Mouse (Mus musculus): ENCODE results near the gene Nupl2. TPM values are rescaled to one million over a fixed set of nuclear protein-coding genes. Genes with fewer than 3 reads are reported as not detected.

Nupl2 gene
- polyA plus RNA-seq, 1 experiment from 2014 or later = 8.0 TPM

GRCm38 (mm10) chr5:24214900-24215299 is 50.1 kb downstream of the Nupl2 start:
- DNase-seq (ENCODE audit: low spot score) = peak; percentile 28
- TF ChIP-seq CTCF (IDR thresholded peaks at IDR 0.05) = no peak
- TF ChIP-seq EP300 (IDR thresholded peaks at IDR 0.05) = no peak
- Histone ChIP-seq H3K36me3 (ENCODE audit: insufficient read depth, low read length) (no peaks in the 10 kb centered on the region), H3K4me3 (ENCODE audit: low read depth, low read length) (no peak overlapping the region), H3K27me3 (replicated peaks; ENCODE audit: insufficient read depth, low read length) (no peaks in the 10 kb centered on the region), H3K4me1 (ENCODE audit: insufficient read depth, low read depth, low read length) (no peaks in the 10 kb centered on the region), H3K9me3 (ENCODE audit: low read length) (no peaks in the 10 kb centered on the region), H3K9ac (replicated peaks; ENCODE audit: low read depth) (no peak overlapping the region), H3K4me2 (replicated peaks; ENCODE audit: low read depth, low read length) (no peak overlapping the region), H3K27ac (ENCODE audit: low read length) (no peak overlapping the region)
- WGBS = 69% methylated on average over 1 of the region's 1 CpGs
- ATAC-seq = peak; percentile 23; the same call in 1 of the 2 replicates

Other genes starting within 250 kb of the Nupl2 start
- 11.5 and 12.4 TPM in 2 replicates for gene Fam126a, start 134.3 kb upstream of the Nupl2 start, polyA plus RNA-seq (2015; fragmentation: Nextera tagmentation; extraction: Ambion mirVana)
- 22.6 and 26.6 TPM in 2 replicates for gene Klhl7, start 64.4 kb upstream of the Nupl2 start, polyA plus RNA-seq (2015; fragmentation: Nextera tagmentation; extraction: Ambion mirVana)
- 5.0 and 5.8 TPM in 2 replicates for gene Kcnh2, start 186.6 kb downstream of the Nupl2 start, polyA plus RNA-seq (2015; fragmentation: Nextera tagmentation; extraction: Ambion mirVana)
- 20.3 and 26.5 TPM in 2 replicates for gene Nos3, start 199.8 kb downstream of the Nupl2 start, polyA plus RNA-seq (2015; fragmentation: Nextera tagmentation; extraction: Ambion mirVana)
- 0.54 and 0.94 TPM in 2 replicates for gene Atg9b, start 227.2 kb downstream of the Nupl2 start, polyA plus RNA-seq (2015; fragmentation: Nextera tagmentation; extraction: Ambion mirVana)
- gene Abcb8, start 228.7 kb downstream of the Nupl2 start, polyA plus RNA-seq (2015; fragmentation: Nextera tagmentation; extraction: Ambion mirVana) = 22.4 and 25.6 TPM in 2 replicates
- 0.07 and 0.29 TPM in 2 replicates for gene Asic3, start 248.4 kb downstream of the Nupl2 start, polyA plus RNA-seq (2015; fragmentation: Nextera tagmentation; extraction: Ambion mirVana)